Mouse (Mus musculus): Measurements from ENCODE around the gene Pds5a.
"Not testable (repeated sequence)": the region's sequence is repeated elsewhere in the genome, so short reads cannot be mapped to it uniquely, and the experiment has no call there.

The Pds5a gene

GRCm38 (mm10) chr5:65697836-65698758, at the start of gene Pds5a:
Gene Pds5a, minus strand, starts transcription at chr5:65698273.
- peak; percentile 88 to 92 for DNase-seq

DNA sequence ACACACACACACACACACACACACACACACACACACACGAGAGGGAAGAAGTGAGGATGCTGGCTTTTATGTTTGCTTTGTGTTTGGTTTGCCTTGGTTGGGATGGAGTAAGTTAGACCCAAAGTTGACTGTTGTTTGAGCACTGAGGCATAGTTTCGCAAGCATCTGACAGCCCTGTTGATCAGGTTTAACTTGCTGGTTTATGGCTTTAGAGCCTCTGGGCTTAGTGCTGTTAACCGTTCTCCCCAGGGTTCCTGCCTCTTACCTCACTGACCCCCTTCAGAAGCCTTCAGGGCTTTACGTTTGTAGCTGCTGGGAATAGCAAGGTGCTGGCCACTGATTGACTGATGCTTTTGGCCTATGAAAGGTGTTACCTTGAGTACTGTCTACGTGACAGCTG, 48.8 kb upstream of the Pds5a start:
- DNase-seq = no peak

- no peak for DNase-seq
Measured at GRCm38 (mm10) chr5:65739366-65739765, 41.3 kb upstream of the Pds5a start.

- no peak for DNase-seq
Measured at GRCm38 (mm10) chr5:65735601-65736000, 37.5 kb upstream of the Pds5a start.

- no peak for DNase-seq
Measured at GRCm38 (mm10) chr5:65731173-65732007, 33.3 kb upstream of the Pds5a start.

DNA sequence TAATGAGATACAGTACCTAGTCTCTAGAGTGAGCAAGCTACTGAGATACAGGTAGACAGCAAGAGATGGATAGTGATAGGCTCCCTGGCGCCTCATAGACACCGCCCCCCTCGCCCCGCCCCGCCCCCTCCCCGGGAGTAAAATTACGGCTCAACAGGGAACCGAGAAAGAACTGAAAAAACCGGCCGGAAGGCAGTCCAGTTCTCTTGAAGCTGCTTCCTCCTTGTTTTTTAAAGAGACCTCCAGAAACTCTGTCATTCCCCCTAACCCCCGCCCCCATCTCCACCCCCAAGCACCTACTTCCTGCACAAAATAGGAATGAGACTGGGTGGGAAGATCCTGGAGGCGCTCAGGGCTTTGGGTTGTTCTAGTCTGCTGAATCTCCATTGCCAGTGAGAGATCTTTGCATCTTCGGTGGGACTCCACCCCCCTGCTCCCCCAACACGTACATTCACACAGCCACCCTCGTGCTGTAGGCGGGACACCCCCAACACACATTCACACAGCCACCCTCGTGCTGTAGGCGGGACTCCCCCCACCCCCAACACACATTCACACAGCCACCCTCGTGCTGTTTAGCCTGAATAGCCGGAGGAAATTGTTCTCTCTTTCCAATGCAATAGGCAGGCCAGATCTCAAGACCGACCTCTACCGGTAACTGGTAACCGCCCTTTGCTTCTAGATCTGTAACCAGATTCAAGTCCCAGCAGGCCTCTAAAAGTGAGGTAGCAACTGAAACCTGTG, 26.4 kb upstream of the Pds5a start:
- DNase-seq = peak; percentile 46 to 55

DNA sequence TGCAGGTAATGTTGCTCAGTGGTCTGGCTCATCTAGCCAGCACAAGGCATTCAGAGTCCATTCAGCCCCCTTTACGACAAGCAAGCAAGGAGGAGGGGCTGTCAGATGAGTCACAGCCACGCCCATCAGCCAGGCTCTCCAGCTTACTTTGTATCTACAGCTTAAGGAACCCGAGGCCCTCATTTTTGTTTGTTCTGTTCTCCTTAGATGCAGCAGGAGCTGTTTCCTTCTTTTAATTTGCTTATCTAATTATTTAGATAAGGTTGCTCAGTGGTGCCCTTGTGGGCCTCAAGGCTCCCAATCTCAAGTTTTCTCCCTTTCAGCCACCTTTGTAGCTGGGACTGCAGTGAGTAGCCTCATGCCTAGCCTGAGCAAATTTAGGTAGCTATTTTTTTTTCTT, 20.3 kb upstream of the Pds5a start:
- DNase-seq = no peak

DNA sequence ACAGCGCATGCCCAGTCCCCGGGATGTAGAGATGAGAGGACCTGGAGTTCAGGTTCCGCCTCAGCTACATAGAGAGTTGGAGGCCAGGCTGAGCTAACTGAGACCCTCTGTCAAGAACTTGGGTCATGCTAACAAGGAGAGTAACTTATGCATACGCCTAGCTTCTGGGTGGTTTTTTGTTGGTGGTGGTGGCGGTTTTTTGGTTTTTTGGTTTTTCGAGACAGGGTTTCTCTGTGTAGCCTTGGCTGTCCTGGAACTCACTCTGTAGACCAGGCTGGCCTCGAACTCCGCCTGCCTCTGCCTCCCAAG, 19.8 kb upstream of the Pds5a start:
- not testable (repeated sequence) for DNase-seq

GRCm38 (mm10) chr5:65717063-65717902, 19.2 kb upstream of the Pds5a start:
- no peak for DNase-seq

DNA sequence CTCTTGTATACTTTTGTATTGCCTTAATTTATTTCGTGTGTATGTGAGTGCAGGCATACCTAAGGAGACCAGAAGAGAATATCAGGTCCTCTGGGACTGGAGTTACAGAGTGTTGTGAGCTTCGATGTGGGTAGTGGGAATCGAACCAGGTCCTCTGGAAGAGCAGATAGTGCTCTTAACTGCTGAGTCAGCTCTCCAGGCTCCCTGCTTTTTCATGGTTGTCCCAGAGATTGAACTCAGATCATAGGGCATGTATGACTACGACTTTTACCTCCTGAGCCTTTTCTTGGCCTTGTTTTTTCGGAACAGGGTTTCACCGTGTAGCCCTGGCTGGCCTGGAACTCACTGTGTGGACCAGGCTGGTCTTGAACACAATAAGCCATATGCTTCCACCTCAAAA, 17.0 kb upstream of the Pds5a start:
- DNase-seq = no peak

DNA sequence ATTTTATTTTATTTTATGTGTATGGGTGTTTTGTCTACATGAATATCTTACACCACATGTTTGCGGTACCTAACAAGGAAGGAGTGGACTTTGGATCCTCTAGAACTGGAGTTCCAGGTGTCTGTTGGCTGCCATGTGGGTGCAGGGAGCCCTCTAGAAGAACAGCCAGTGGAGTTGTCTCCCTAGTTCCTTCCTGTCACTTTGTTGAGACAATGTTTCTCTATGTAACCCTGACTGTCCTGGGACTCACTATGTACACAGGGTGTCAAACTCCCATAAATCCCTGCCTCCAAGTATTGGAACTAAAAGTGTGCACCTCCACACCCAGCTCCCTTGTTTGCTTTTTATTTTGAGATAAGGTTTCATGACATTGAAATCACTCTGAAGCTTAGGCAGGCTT, 13.4 kb upstream of the Pds5a start:
- no peak for DNase-seq

GRCm38 (mm10) chr5:65710267-65710666, 12.2 kb upstream of the Pds5a start:
- DNase-seq = no peak

DNA sequence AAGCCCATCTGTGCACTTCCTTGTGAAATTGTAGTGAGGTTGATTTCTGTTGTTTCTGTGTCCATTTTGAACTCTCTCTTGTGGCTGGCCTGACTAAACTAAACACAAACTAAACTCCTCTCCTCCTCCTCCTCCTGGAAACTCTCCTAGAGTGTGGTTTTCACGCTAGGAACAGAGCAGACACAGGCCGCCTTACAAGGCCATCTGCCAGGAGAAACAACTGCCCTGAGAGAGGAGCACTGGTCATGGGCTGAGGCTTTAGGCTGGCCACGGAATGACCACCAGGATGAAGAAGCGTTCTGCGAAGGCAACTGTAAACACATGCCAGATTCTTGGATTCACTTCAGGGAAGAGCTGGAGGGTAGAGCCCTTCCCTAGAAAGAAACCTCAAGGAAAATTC, 8.9 kb upstream of the Pds5a start:
- DNase-seq = no peak

DNA sequence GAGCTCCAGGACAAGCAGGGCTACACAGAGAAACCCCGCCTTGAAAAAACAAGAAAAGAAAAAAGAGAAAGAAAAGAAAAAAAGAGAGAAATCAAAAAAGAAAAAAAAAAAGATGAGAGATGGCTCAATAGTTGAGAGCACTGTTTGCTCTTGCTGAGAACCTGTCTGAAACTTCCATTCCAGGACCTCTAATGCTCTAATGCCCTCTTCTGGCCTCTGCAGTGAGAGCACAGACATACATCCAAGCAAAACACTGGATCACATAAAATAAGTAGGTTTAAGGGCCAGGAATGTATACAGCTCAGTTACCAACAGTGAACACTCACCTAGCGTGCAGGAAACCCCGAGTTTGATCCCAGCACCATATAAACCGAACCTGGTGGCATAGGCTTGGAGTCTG, 8.1 kb upstream of the Pds5a start:
- DNase-seq = no peak

GRCm38 (mm10) chr5:65704765-65705678, 6.9 kb upstream of the Pds5a start:
- DNase-seq = no peak

DNA sequence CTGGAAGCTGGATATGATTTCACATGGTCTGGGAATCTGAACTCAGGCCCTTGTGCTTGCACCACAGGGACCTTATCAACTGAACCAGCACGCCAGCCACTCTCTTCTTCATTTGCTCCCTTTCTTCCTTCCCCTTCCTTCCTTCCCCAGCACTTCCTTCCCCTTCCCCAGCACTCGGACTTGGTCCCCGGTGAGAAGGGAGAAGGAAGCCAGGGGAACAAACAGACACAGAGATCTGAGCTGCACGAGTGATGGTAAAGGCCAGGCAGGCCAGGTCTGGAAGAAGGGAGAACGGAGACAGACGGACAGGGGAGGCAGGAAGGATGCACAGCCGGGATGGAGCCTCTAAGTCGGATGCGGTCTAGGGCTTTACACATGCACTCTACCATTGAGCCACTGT, 5.2 kb upstream of the Pds5a start:
- no peak for DNase-seq

DNA sequence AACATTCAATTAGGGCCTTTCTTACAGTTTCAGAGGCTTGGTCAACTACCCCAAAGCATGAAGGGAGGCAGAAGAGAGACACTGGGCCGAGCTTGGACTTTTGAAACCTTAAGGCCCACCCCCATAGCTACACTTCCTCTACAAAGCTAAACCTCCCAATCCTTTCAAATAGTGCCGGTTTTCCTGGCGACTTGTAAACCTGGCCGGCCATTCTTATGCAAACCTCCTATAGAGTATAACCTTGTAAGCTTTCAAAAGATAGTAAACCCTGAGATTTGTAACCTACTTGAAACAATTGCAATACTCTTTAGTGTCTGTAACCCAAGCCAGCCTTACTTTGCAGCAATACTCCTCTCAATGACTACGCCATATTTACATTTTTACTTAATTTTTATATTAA, 2.0 kb upstream of the Pds5a start:
- DNase-seq = no peak

DNA sequence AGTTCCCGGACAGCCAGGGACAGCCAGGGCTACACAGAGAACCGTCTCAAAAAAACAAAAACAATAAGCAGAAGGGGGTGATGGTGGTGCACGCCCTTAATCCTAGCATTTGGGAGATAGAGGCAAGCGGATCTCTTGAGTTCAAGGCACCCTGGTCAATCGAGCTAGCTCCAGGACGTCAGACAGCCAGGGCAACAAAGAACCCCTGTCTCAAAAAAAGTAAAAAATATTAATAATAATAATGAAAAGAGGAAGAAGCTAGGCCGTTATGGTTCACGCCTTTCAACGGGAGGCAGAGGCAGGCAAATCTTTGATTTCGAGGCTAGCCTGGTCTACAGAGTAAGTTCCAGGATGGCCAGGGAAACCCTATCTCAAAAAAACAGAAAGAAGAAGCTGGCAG, 1.1 kb upstream of the Pds5a start:
- no peak for DNase-seq

DNA sequence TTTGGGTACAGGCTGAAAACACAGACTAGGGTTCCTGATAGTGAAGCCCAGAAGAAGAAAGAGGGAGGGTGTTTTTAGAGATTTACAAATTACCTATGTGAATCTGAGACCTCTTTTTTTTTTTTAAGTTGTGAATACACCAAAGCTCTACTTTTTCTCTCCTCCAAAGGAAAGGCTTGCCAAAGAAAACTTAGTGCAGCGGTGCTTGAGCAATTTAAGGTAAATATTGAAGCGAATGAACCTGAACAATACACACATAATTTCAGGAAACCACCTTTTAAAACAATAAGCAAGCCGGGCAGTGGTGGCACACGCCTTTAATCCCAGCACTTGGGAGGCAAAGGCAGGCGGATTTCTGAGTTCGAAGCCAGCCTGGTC, 675 bp upstream of the Pds5a start:
- DNase-seq = no peak

- DNase-seq = no peak
Measured at GRCm38 (mm10) chr5:65697486-65697835, 612 bp downstream of the Pds5a start.

DNA sequence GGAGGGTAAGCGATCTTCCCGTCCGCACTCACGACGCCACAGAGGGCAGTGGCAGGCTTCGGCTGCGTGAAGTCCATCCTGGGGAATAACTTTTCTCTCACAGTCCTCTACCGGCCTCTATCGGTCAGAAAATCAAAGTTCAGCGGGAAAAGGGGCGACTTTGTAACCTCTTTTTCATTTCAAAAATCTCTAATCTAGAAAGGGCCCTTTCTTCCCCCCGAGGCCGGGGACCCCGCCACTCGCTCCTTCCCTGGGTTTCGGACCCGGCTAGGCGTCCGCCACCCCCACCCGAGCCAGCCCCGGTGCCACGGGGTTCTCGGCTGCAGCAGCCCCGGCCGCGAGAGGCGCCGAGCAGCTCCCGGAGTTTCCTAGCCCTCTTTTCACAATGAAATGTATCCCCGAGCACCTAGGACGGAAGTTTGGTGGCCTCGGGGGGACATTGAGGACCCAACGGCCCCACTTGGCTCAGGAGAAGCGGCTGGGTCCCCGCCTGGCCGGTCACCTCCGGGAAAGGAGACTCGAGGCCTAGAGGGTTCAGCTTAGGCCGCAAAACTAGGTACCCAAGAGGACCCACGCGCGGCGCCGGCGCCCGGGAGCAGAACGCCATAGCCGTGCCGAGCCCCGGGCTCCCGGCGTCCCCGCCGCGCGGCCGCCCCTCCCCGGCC, 1.1 kb downstream of the Pds5a start:
- peak; percentile 75 to 78 for DNase-seq
